Mouse (Mus musculus) naive thymus-derived CD4-positive, alpha-beta T cell, adult 2 months (primary cell): Measurements from ENCODE around the gene Nrp1.

Experiments
- DNase-seq: peaks from one replicate; pipeline ENCODE4 v3.0.0-alpha.2; 2011; ENCODE audit warnings: low read depth

Nrp1 gene

GRCm38 (mm10) chr8:128505866-128506265, 147.5 kb downstream of the Nrp1 start:
- no peak for DNase-seq

- no peak for DNase-seq
Measured at GRCm38 (mm10) chr8:128508723-128509122, 150.3 kb downstream of the Nrp1 start.

- no peak for DNase-seq
Measured at GRCm38 (mm10) chr8:128511021-128511420, 152.6 kb downstream of the Nrp1 start.

- DNase-seq, result no peak
Measured at GRCm38 (mm10) chr8:128511732-128512131, 153.3 kb downstream of the Nrp1 start.

GRCm38 (mm10) chr8:128516846-128517446, 158.5 kb downstream of the Nrp1 start:
- DNase-seq, result peak; percentile 14

GRCm38 (mm10) chr8:128517546-128518102, 159.2 kb downstream of the Nrp1 start:
- DNase-seq, result peak; percentile 20

GRCm38 (mm10) chr8:128519366-128519765, 161.0 kb downstream of the Nrp1 start:
- DNase-seq, result peak; percentile 58

GRCm38 (mm10) chr8:128523825-128524224, 165.4 kb downstream of the Nrp1 start:
- no peak for DNase-seq

- no peak for DNase-seq
Measured at GRCm38 (mm10) chr8:128525912-128526311, 167.5 kb downstream of the Nrp1 start.

- DNase-seq, result no peak
Measured at GRCm38 (mm10) chr8:128528591-128529383, 170.4 kb downstream of the Nrp1 start.

- no peak for DNase-seq
Measured at GRCm38 (mm10) chr8:128534442-128534871, 176.1 kb downstream of the Nrp1 start.

GRCm38 (mm10) chr8:128535685-128536084, 177.3 kb downstream of the Nrp1 start:
- no peak for DNase-seq

GRCm38 (mm10) chr8:128538378-128538777, 180.0 kb downstream of the Nrp1 start:
- no peak for DNase-seq

GRCm38 (mm10) chr8:128541355-128542090, 183.1 kb downstream of the Nrp1 start:
- DNase-seq, result no peak

GRCm38 (mm10) chr8:128544128-128544846, 185.9 kb downstream of the Nrp1 start:
- DNase-seq, result no peak

GRCm38 (mm10) chr8:128546287-128546686, 187.9 kb downstream of the Nrp1 start:
- no peak for DNase-seq

- DNase-seq, result no peak
Measured at GRCm38 (mm10) chr8:128547361-128547760, 189.0 kb downstream of the Nrp1 start.

- DNase-seq, result peak; percentile 40
Measured at GRCm38 (mm10) chr8:128549738-128550137, 191.3 kb downstream of the Nrp1 start.

GRCm38 (mm10) chr8:128551421-128552139, 193.2 kb downstream of the Nrp1 start:
- peak; percentile 79 for DNase-seq
